Mouse (Mus musculus) embryonic facial prominence, embryonic 11.5 days (tissue): ENCODE results near the gene Hist1h4h. TPM values are rescaled to one million over a fixed set of nuclear protein-coding genes. Genes with fewer than 3 reads are reported as not detected.
"Not testable (repeated sequence)": the region's sequence is repeated elsewhere in the genome, so short reads cannot be mapped to it uniquely, and the experiment has no call there.

Source experiments
- ATAC-seq: fragments of 200-750 bp; cut with Nextera tagmentation; replicated peaks from 2 replicates; pipeline ENCODE4 v1.8.0; 2017; ENCODE audit warnings: low read depth; ENCODE audit not compliant: insufficient number of reproducible peaks, low FRiP score, low TSS enrichment
- DNase-seq: peaks from one replicate; pipeline ENCODE4 v3.0.0-alpha.2; 2015; ENCODE audit warnings: low spot score
- H3K27ac ChIP-seq: fragments of 300-500 bp; sonication (generic); replicated peaks from 2 replicates; pipeline ENCODE4 v1.5.1; 2014; ENCODE audit warnings: mild to moderate bottlenecking, low read depth, low read length, control low read depth
- H3K27me3 ChIP-seq: fragments of 300-500 bp; sonication (generic); 2 replicates; pipeline ENCODE4 v1.6.1; 2014; ENCODE audit warnings: mild to moderate bottlenecking, low read length, moderate library complexity, mixed read lengths; ENCODE audit not compliant: control insufficient read depth, insufficient read depth
- H3K36me3 ChIP-seq: fragments of 300-500 bp; sonication (generic); replicated peaks from 2 replicates; pipeline ENCODE4 v1.6.1; 2014; ENCODE audit warnings: low read depth, mild to moderate bottlenecking, low read length, moderate library complexity, mixed read lengths; ENCODE audit not compliant: control insufficient read depth, insufficient read depth
- H3K4me1 ChIP-seq: fragments of 300-500 bp; sonication (generic); 2 replicates; pipeline ENCODE4 v1.6.1; 2014; ENCODE audit warnings: low read length, mixed read lengths; ENCODE audit not compliant: control insufficient read depth, insufficient read depth
- H3K4me2 ChIP-seq: fragments of 300-500 bp; sonication (generic); 2 replicates; pipeline ENCODE4 v1.6.1; 2014; ENCODE audit warnings: low read depth, mild to moderate bottlenecking, control low read depth, low read length, moderate library complexity
- H3K4me3 ChIP-seq: fragments of 300-500 bp; sonication (generic); 2 replicates; pipeline ENCODE4 v1.5.1; 2014; ENCODE audit warnings: low read depth, low read length, control low read depth
- H3K9ac ChIP-seq: fragments of 300-500 bp; sonication (generic); replicated peaks from 2 replicates; pipeline ENCODE4 v1.6.1; 2014; ENCODE audit warnings: mild to moderate bottlenecking, control low read depth, low read length
- H3K9me3 ChIP-seq: fragments of 300-500 bp; sonication (generic); replicated peaks from 2 replicates; pipeline ENCODE4 v1.6.1; 2016; ENCODE audit warnings: mild to moderate bottlenecking, low read length, inconsistent platforms, mixed read lengths; ENCODE audit not compliant: control insufficient read depth
- WGBS: fragments of 180-500 bp; shearing (Covaris S2); extraction: QIAGEN DNeasy Blood & Tissue Kit; methylation state at CpG from one replicate; pipeline ENCODE4 v1.1.7; 2014; 5-methylcytosine and 5-hydroxymethylcytosine counted together
- polyA plus RNA-seq: library from polyadenylated mRNA; unstranded; fragments of >200 nt; fragmentation: Nextera tagmentation; extraction: Ambion mirVana; gene quantifications from 2 replicates; pipeline ENCODE4 v1.2.1, GENCODE M21; 2014

Hist1h4h gene
- polyA plus RNA-seq, 1 experiment from 2014 or later = 3.5 TPM

- H3K9ac ChIP-seq = no peak overlapping the region
- DNase-seq = no peak
- no peaks in the 10 kb centered on the region for H3K4me1 ChIP-seq
- no peak overlapping the region for H3K4me2 ChIP-seq
- no peak overlapping the region for H3K27ac ChIP-seq
- no peak for ATAC-seq
- H3K36me3 ChIP-seq = no peaks in the 10 kb centered on the region
- H3K27me3 ChIP-seq = no peaks in the 10 kb centered on the region
- no peak overlapping the region for H3K4me3 ChIP-seq
- 73% methylated on average over 5 of the region's 5 CpGs for WGBS
- H3K9me3 ChIP-seq = no peaks in the 10 kb centered on the region
Measured at GRCm38 (mm10) chr13:23538249-23538648, 7.4 kb downstream of the Hist1h4h start.

- DNase-seq, H3K9ac ChIP-seq, ATAC-seq, H3K4me3 ChIP-seq, H3K27me3 ChIP-seq, H3K4me1 ChIP-seq, H3K27ac ChIP-seq, H3K9me3 ChIP-seq, H3K4me2 ChIP-seq, H3K36me3 ChIP-seq: not testable (repeated sequence)
- 75% methylated on average over 1 of the region's 1 CpGs for whole genome bisulfite sequencing
Measured at GRCm38 (mm10) chr13:23539821-23540220, 9.0 kb downstream of the Hist1h4h start.

GRCm38 (mm10) chr13:23541497-23541896 is 10.6 kb downstream of the Hist1h4h start:
- Histone ChIP-seq H3K36me3 (no peaks in the 10 kb centered on the region), H3K9ac (no peak overlapping the region), H3K4me1 (no peaks in the 10 kb centered on the region), H3K4me2 (no peak overlapping the region), H3K9me3 (no peaks in the 10 kb centered on the region), H3K27ac (no peak overlapping the region), H3K4me3 (no peak overlapping the region), H3K27me3 (no peaks in the 10 kb centered on the region)
- WGBS = 84% methylated on average over 3 of the region's 3 CpGs
- DNase-seq (no peak), ATAC-seq (no peak)

- ATAC-seq, H3K4me1 ChIP-seq, H3K36me3 ChIP-seq, H3K27me3 ChIP-seq, H3K9me3 ChIP-seq: not testable (repeated sequence)
- H3K27ac ChIP-seq = peak overlapping the region; percentile 83
- 7% methylated on average over 3 of the region's 3 CpGs for WGBS
- peak; percentile 42 for DNase-seq
- H3K4me3 ChIP-seq = peak overlapping the region; percentile 45
- H3K9ac ChIP-seq = peak overlapping the region; percentile 65
- H3K4me2 ChIP-seq = peak overlapping the region; percentile 59
Measured at GRCm38 (mm10) chr13:23542225-23542980, 11.6 kb downstream of the Hist1h4h start.

GRCm38 (mm10) chr13:23542999-23543607 is 12.3 kb downstream of the Hist1h4h start, which contains the start of gene Hist1h2bh:
Gene Hist1h2bh (minus strand): TSS chr13:23543392.
- not testable (repeated sequence) for H3K27me3 ChIP-seq, H3K36me3 ChIP-seq, H3K4me1 ChIP-seq, H3K9me3 ChIP-seq
- 1% methylated on average over 30 of the region's 42 CpGs for WGBS
- Histone ChIP-seq H3K4me3 (peak within 1 kb of the TSS; percentile 45), H3K27ac (peak within 1 kb of the TSS; percentile 83), H3K4me2 (peak within 1 kb of the TSS; percentile 70), H3K9ac (peak within 1 kb of the TSS; percentile 65)
- peak; percentile 94 for DNase-seq
- peak; percentile 95 for ATAC-seq

GRCm38 (mm10) chr13:23543965-23544786 is 13.3 kb downstream of the Hist1h4h start, which contains the start of gene Hist1h3f:
Gene Hist1h3f (plus strand): TSS chr13:23544052.
- under 1% methylated on average over 21 of the region's 45 CpGs for WGBS
- Histone ChIP-seq H3K4me1 (no peaks in the 10 kb centered on the region), H3K9ac (peak within 1 kb of the TSS; percentile 65), H3K27ac (peak within 1 kb of the TSS; percentile 83), H3K36me3 (no peaks in the 10 kb centered on the region), H3K27me3 (no peaks in the 10 kb centered on the region), H3K9me3 (no peaks in the 10 kb centered on the region), H3K4me2 (peak within 1 kb of the TSS; percentile 70), H3K4me3 (peak within 1 kb of the TSS; percentile 45)
- ATAC-seq (peak; percentile 86), DNase-seq (peak; percentile 97)

GRCm38 (mm10) chr13:23544787-23545120 is 13.9 kb downstream of the Hist1h4h start:
- not testable (repeated sequence) for H3K36me3 ChIP-seq, H3K9me3 ChIP-seq, DNase-seq, H3K4me1 ChIP-seq, H3K27me3 ChIP-seq
- ATAC-seq = peak; percentile 26
- Histone ChIP-seq H3K27ac (peak overlapping the region; percentile 80; the same call in 1 of the 2 replicates), H3K4me3 (peak overlapping the region; percentile 38), H3K9ac (peak overlapping the region; percentile 46; the same call in 1 of the 2 replicates), H3K4me2 (0 out of 2 replicates have a peak overlapping the region, but pooled peaks have one; percentile 29)
- WGBS = under 1% methylated on average over 11 of the region's 14 CpGs
